Mouse (Mus musculus): ENCODE data around the gene Slc9a7. TPM values are rescaled to one million over a fixed set of nuclear protein-coding genes. Genes with fewer than 3 reads are reported as not detected.

The Slc9a7 gene
- total RNA-seq (2021) (1 to 10 TPM; 3.8 to 4.8 TPM), polyA plus RNA-seq (2012; rRNA removed) (2.1 and 2.8 TPM in 2 replicates)
- long read RNA-seq, partial matches to known transcripts, result 0 of 1 reads
- long read RNA-seq, other reads (novel, unspliced or antisense), result 0 of 1 reads

- no peak for TF ChIP-seq EP300 (IDR thresholded peaks at IDR 0.05; ENCODE audit: insufficient read depth, low read depth, low read length)
- no peak for TF ChIP-seq CTCF (IDR thresholded peaks at IDR 0.05)
- no peak for TF ChIP-seq POLR2A (IDR thresholded peaks at IDR 0.05; ENCODE audit: insufficient read depth, low read depth, low read length)
- Histone ChIP-seq H3K9ac (ENCODE audit: low read depth, low read length) (peak within 1 kb of the TSS; percentile 59), H3K27me3 (ENCODE audit: control insufficient read depth, insufficient read depth, low read length) (no peaks in the 10 kb centered on the region), H3K27ac (no peak within 1 kb of the TSS; the same call in 1 of the 2 replicates), H3K36me3 (ENCODE audit: control insufficient read depth, insufficient read depth, low read length) (no peaks in the 10 kb centered on the region), H3K4me3 (peak within 1 kb of the TSS; percentile 46), H3K4me1 (ENCODE audit: control insufficient read depth, insufficient read depth, low read length) (no peaks in the 10 kb centered on the region), H3K79me2 (replicated peaks; ENCODE audit: control insufficient read depth, insufficient read depth, low read length) (no peaks in the 10 kb centered on the region)
- peak; percentile 57 to 73 for DNase-seq
- 17% methylated on average over 60 of the region's 65 CpGs for WGBS
- intact Hi-C loops (cut with DNase I), result no loop called here
These were observed at the start of gene Slc9a7 for GRCm38 (mm10) chrX:20291282-20292039. TSS of gene Slc9a7 (minus strand) at chrX:20291807.

- Histone ChIP-seq H3K4me3 (no peak overlapping the region), H3K9ac (ENCODE audit: low read depth, low read length) (no peak overlapping the region), H3K27ac (no peak overlapping the region), H3K79me2 (replicated peaks; ENCODE audit: control insufficient read depth, insufficient read depth, low read length) (no peaks in the 10 kb centered on the region), H3K4me1 (ENCODE audit: control insufficient read depth, insufficient read depth, low read length) (no peaks in the 10 kb centered on the region), H3K36me3 (ENCODE audit: control insufficient read depth, insufficient read depth, low read length) (no peaks in the 10 kb centered on the region), H3K27me3 (ENCODE audit: control insufficient read depth, insufficient read depth, low read length) (no peaks in the 10 kb centered on the region)
- WGBS, result 18% methylated on average over 2 of the region's 2 CpGs
- peak; percentile 8 to 47 for DNase-seq
- intact Hi-C loops (cut with DNase I), result loop anchor here (1.0 to 2.0 kb wide), 2 partner anchors 173 to 315 kb away; no protein-coding TSS in a partner anchor
- TF ChIP-seq CTCF (IDR thresholded peaks at IDR 0.05) (peak; percentile 71), POLR2A (IDR thresholded peaks at IDR 0.05; ENCODE audit: insufficient read depth, low read depth, low read length) (no peak), EP300 (IDR thresholded peaks at IDR 0.05; ENCODE audit: insufficient read depth, low read depth, low read length) (no peak)
These were observed 44.1 kb upstream of the Slc9a7 start for GRCm38 (mm10) chrX:20335722-20336121.

- intact Hi-C loops (cut with DNase I), result no loop called here
- TF ChIP-seq EP300 (IDR thresholded peaks at IDR 0.05; ENCODE audit: insufficient read depth, low read depth, low read length), result no peak
- no peak for TF ChIP-seq CTCF (IDR thresholded peaks at IDR 0.05)
- no peak for TF ChIP-seq POLR2A (IDR thresholded peaks at IDR 0.05; ENCODE audit: insufficient read depth, low read depth, low read length)
- WGBS, result 42% methylated on average over 1 of the region's 1 CpGs
- Histone ChIP-seq H3K36me3 (ENCODE audit: control insufficient read depth, insufficient read depth, low read length) (no peaks in the 10 kb centered on the region), H3K79me2 (replicated peaks; ENCODE audit: control insufficient read depth, insufficient read depth, low read length) (no peaks in the 10 kb centered on the region), H3K27me3 (ENCODE audit: control insufficient read depth, insufficient read depth, low read length) (no peaks in the 10 kb centered on the region), H3K27ac (no peak overlapping the region), H3K4me3 (no peak overlapping the region), H3K9ac (ENCODE audit: low read depth, low read length) (no peak overlapping the region), H3K4me1 (ENCODE audit: control insufficient read depth, insufficient read depth, low read length) (no peaks in the 10 kb centered on the region)
- DNase-seq, result no peak
These were observed 41.1 kb upstream of the Slc9a7 start for GRCm38 (mm10) chrX:20332756-20333155.

- no peak for TF ChIP-seq EP300 (IDR thresholded peaks at IDR 0.05; ENCODE audit: insufficient read depth, low read depth, low read length)
- TF ChIP-seq CTCF (IDR thresholded peaks at IDR 0.05), result no peak
- no peak for TF ChIP-seq POLR2A (IDR thresholded peaks at IDR 0.05; ENCODE audit: insufficient read depth, low read depth, low read length)
- Histone ChIP-seq H3K9ac (ENCODE audit: low read depth, low read length) (no peak overlapping the region), H3K79me2 (replicated peaks; ENCODE audit: control insufficient read depth, insufficient read depth, low read length) (no peaks in the 10 kb centered on the region), H3K4me3 (no peak overlapping the region), H3K36me3 (ENCODE audit: control insufficient read depth, insufficient read depth, low read length) (no peaks in the 10 kb centered on the region), H3K4me1 (ENCODE audit: control insufficient read depth, insufficient read depth, low read length) (no peaks in the 10 kb centered on the region; the same call in 1 of the 2 replicates), H3K27me3 (ENCODE audit: control insufficient read depth, insufficient read depth, low read length) (no peaks in the 10 kb centered on the region), H3K27ac (no peak overlapping the region)
- 37% methylated on average over 3 of the region's 3 CpGs for WGBS
- intact Hi-C loops (cut with DNase I), result no loop called here
- DNase-seq, result no peak
These were observed 15.6 kb upstream of the Slc9a7 start for GRCm38 (mm10) chrX:20307215-20307614.

GRCm38 (mm10) chrX:20305941-20306340 is 14.3 kb upstream of the Slc9a7 start:
- TF ChIP-seq CTCF (IDR thresholded peaks at IDR 0.05), result no peak
- TF ChIP-seq POLR2A (IDR thresholded peaks at IDR 0.05; ENCODE audit: insufficient read depth, low read depth, low read length), result no peak
- TF ChIP-seq EP300 (IDR thresholded peaks at IDR 0.05; ENCODE audit: insufficient read depth, low read depth, low read length), result no peak
- Histone ChIP-seq H3K9ac (ENCODE audit: low read depth, low read length) (no peak overlapping the region), H3K4me1 (ENCODE audit: control insufficient read depth, insufficient read depth, low read length) (no peaks in the 10 kb centered on the region; the same call in 1 of the 2 replicates), H3K4me3 (no peak overlapping the region), H3K36me3 (ENCODE audit: control insufficient read depth, insufficient read depth, low read length) (no peaks in the 10 kb centered on the region), H3K27ac (no peak overlapping the region), H3K27me3 (ENCODE audit: control insufficient read depth, insufficient read depth, low read length) (no peaks in the 10 kb centered on the region), H3K79me2 (replicated peaks; ENCODE audit: control insufficient read depth, insufficient read depth, low read length) (no peaks in the 10 kb centered on the region)
- no peak for DNase-seq
- intact Hi-C loops (cut with DNase I), result no loop called here

- TF ChIP-seq POLR2A (IDR thresholded peaks at IDR 0.05; ENCODE audit: insufficient read depth, low read depth, low read length) (no peak), EP300 (IDR thresholded peaks at IDR 0.05; ENCODE audit: insufficient read depth, low read depth, low read length) (no peak), CTCF (IDR thresholded peaks at IDR 0.05) (no peak)
- Histone ChIP-seq H3K4me3 (no peak overlapping the region), H3K9ac (ENCODE audit: low read depth, low read length) (no peak overlapping the region), H3K4me1 (ENCODE audit: control insufficient read depth, insufficient read depth, low read length) (no peaks in the 10 kb centered on the region; the same call in 1 of the 2 replicates), H3K27ac (no peak overlapping the region), H3K79me2 (replicated peaks; ENCODE audit: control insufficient read depth, insufficient read depth, low read length) (no peaks in the 10 kb centered on the region), H3K36me3 (ENCODE audit: control insufficient read depth, insufficient read depth, low read length) (no peaks in the 10 kb centered on the region), H3K27me3 (ENCODE audit: control insufficient read depth, insufficient read depth, low read length) (no peaks in the 10 kb centered on the region)
- intact Hi-C loops (cut with DNase I), result no loop called here
- no peak for DNase-seq
These were observed 11.7 kb upstream of the Slc9a7 start for GRCm38 (mm10) chrX:20303280-20303679.

All from heart, adult 2 months (tissue).